Mouse (Mus musculus) megakaryocyte, embryonic 14.5 days (primary cell): Measurements from ENCODE around the gene Apc2.

Experiments used
- FLI1 ChIP-seq: IDR thresholded peaks from 2 replicates; pipeline ENCODE4 v1.6.1; 2012; ENCODE audit warnings: low read length, inconsistent platforms, mixed read lengths
- GATA1 ChIP-seq: IDR thresholded peaks from 3 replicates; pipeline ENCODE4 v1.6.1; 2012; ENCODE audit warnings: mixed read lengths, low read length, inconsistent platforms, borderline replicate concordance

- TF ChIP-seq GATA1 (no peak), FLI1 (no peak)
These were observed 21.9 kb upstream of the Apc2 start for GRCm38 (mm10) chr10:80273847-80274246.
